Mouse (Mus musculus) neural tube, embryonic 11.5 days (tissue): Measurements from ENCODE around the gene Lef1. TPM values are rescaled to one million over a fixed set of nuclear protein-coding genes. Genes with fewer than 3 reads are reported as not detected.
A peak's percentile ranks its signal among the peaks of the same experiment; 100 is the strongest.

Experiments used
- ATAC-seq: fragments of 200-750 bp; cut with Nextera tagmentation; 2 replicates; pipeline ENCODE4 v1.8.0; 2017; ENCODE audit warnings: moderate number of reproducible peaks, mild to moderate bottlenecking, moderate TSS enrichment, moderate library complexity; ENCODE audit not compliant: insufficient read depth, low FRiP score, low TSS enrichment
- DNase-seq: peaks from one replicate; pipeline ENCODE4 v3.0.0-alpha.2; 2015; ENCODE audit warnings: low spot score
- H3K27ac ChIP-seq: fragments of 300-500 bp; sonication (generic); 2 replicates; pipeline ENCODE4 v1.5.1; 2014; ENCODE audit warnings: low read depth, mild to moderate bottlenecking, low read length
- H3K27me3 ChIP-seq: fragments of 300-500 bp; sonication (generic); 2 replicates; pipeline ENCODE4 v1.6.1; 2014; ENCODE audit warnings: mild to moderate bottlenecking, low read length, mixed read lengths; ENCODE audit not compliant: control insufficient read depth, insufficient read depth
- H3K36me3 ChIP-seq: fragments of 300-500 bp; sonication (generic); 2 replicates; pipeline ENCODE4 v1.6.1; 2014; ENCODE audit warnings: mild to moderate bottlenecking, low read length, moderate library complexity, mixed read lengths; ENCODE audit not compliant: control insufficient read depth, insufficient read depth
- H3K4me1 ChIP-seq: fragments of 300-500 bp; sonication (generic); 2 replicates; pipeline ENCODE4 v1.6.1; 2014; ENCODE audit warnings: low read length, mixed read lengths; ENCODE audit not compliant: control insufficient read depth, insufficient read depth
- H3K4me2 ChIP-seq: fragments of 300-500 bp; sonication (generic); 2 replicates; pipeline ENCODE4 v1.6.1; 2014; ENCODE audit warnings: low read depth, mild to moderate bottlenecking, moderate library complexity
- H3K4me3 ChIP-seq: fragments of 300-500 bp; sonication (generic); 2 replicates; pipeline ENCODE4 v1.5.1; 2014; ENCODE audit warnings: low read depth, low read length
- H3K9ac ChIP-seq: fragments of 300-500 bp; sonication (generic); 2 replicates; pipeline ENCODE4 v1.6.1; 2014; ENCODE audit warnings: mild to moderate bottlenecking, low read length
- H3K9me3 ChIP-seq: fragments of 300-500 bp; sonication (generic); 2 replicates; pipeline ENCODE4 v1.6.1; 2016; ENCODE audit warnings: low read length; ENCODE audit not compliant: control insufficient read depth
- WGBS: fragments of 180-500 bp; shearing (Covaris S2); extraction: QIAGEN DNeasy Blood & Tissue Kit; methylation state at CpG from one replicate; pipeline ENCODE4 v1.1.7; 2014; 5-methylcytosine and 5-hydroxymethylcytosine counted together
- polyA plus RNA-seq: library from polyadenylated mRNA; unstranded; fragments of >200 nt; fragmentation: Nextera tagmentation; extraction: Ambion mirVana; gene quantifications from 2 replicates; pipeline ENCODE4 v1.2.1, GENCODE M21; 2014

Gene Lef1
- polyA plus RNA-seq, 1 experiment from 2014 or later: 24.7 TPM

- H3K4me1 ChIP-seq: peaks cover 16% of the 10 kb centered on the region
- no peak overlapping the region for H3K27ac ChIP-seq
- H3K36me3 ChIP-seq: no peaks in the 10 kb centered on the region
- H3K9me3 ChIP-seq: no peaks in the 10 kb centered on the region
- H3K4me2 ChIP-seq: peak overlapping the region; percentile 95
- WGBS: under 1% methylated on average over 59 of the region's 59 CpGs
- peaks cover 34% of the 10 kb centered on the region for H3K27me3 ChIP-seq
- DNase-seq: peak; percentile 61
- H3K9ac ChIP-seq: peak overlapping the region; percentile 72
- peak; percentile 32; the same call in 1 of the 2 replicates for ATAC-seq
- H3K4me3 ChIP-seq: peak overlapping the region; percentile 56
Measured at GRCm38 (mm10) chr3:131111151-131111850, 1.0 kb downstream of the Lef1 start.

GRCm38 (mm10) chr3:131111851-131112572, 1.7 kb downstream of the Lef1 start:
- no peaks in the 10 kb centered on the region for H3K36me3 ChIP-seq
- no peak overlapping the region for H3K27ac ChIP-seq
- peaks cover 16% of the 10 kb centered on the region for H3K4me1 ChIP-seq
- H3K27me3 ChIP-seq: peaks cover 28% of the 10 kb centered on the region
- under 1% methylated on average over 68 of the region's 69 CpGs for WGBS
- peak overlapping the region; percentile 72 for H3K9ac ChIP-seq
- ATAC-seq (peak; percentile 39), DNase-seq (peak; percentile 79)
- peak overlapping the region; percentile 95 for H3K4me2 ChIP-seq
- no peaks in the 10 kb centered on the region for H3K9me3 ChIP-seq
- H3K4me3 ChIP-seq: peak overlapping the region; percentile 56

GRCm38 (mm10) chr3:131112573-131112955, 2.3 kb downstream of the Lef1 start:
- no peak overlapping the region for H3K27ac ChIP-seq
- WGBS: 0% methylated on average over 7 of the region's 7 CpGs
- ATAC-seq (no peak), DNase-seq (no peak)
- no peak overlapping the region for H3K9ac ChIP-seq
- peaks cover 23% of the 10 kb centered on the region for H3K27me3 ChIP-seq
- H3K4me2 ChIP-seq: peak overlapping the region; percentile 95
- no peaks in the 10 kb centered on the region for H3K36me3 ChIP-seq
- H3K4me1 ChIP-seq: peaks cover 14% of the 10 kb centered on the region
- peak overlapping the region; percentile 56 for H3K4me3 ChIP-seq
- no peaks in the 10 kb centered on the region for H3K9me3 ChIP-seq

DNA sequence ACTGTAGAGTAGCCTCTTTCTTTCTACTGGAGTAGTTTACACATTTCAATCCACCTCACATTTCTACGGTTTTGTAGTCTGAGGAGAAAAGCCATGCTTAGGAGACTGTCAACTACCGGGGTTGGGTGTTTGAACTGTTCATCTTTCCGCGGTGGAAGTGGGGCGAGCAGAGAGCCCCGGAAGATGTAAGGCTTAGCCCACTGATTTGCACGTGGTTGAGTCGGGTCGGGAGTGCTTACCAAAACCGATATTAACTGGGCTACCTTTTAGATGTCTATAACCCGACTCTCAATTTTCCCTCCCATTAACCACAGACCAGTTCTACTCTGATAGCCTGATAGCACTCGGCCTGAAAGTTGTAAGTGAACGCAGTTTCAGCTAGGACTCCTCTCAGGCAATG, 2.8 kb downstream of the Lef1 start:
- Histone ChIP-seq H3K4me2 (peak overlapping the region; percentile 95), H3K27ac (no peak overlapping the region), H3K9me3 (no peaks in the 10 kb centered on the region), H3K9ac (no peak overlapping the region), H3K27me3 (peaks cover 18% of the 10 kb centered on the region), H3K4me3 (peak overlapping the region; percentile 56), H3K36me3 (no peaks in the 10 kb centered on the region), H3K4me1 (peaks cover 12% of the 10 kb centered on the region; the same call in 1 of the 2 replicates)
- DNase-seq (no peak), ATAC-seq (no peak)
- WGBS: 2% methylated on average over 13 of the region's 13 CpGs

DNA sequence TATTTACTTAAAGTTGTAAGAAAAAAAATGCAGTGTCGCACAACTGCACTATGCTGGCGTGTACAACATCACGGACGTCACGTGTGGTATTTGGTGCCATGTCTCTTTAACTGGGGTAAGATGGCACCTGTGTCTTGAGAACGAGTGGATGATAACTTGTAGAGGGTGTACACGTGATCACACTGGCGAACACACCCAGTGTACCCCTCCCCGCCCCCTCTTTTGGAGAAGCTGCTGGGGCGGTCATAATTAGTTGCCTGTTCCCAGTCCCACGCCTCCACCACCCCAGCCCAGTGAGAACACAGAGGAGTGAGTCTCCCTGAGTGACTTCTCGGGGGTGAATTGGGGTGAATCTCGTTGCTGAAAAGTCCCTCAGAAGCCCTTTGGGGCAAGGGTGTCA, 5.8 kb downstream of the Lef1 start:
- no peak for DNase-seq
- H3K4me3 ChIP-seq: no peak overlapping the region
- WGBS: 80% methylated on average over 13 of the region's 13 CpGs

DNA sequence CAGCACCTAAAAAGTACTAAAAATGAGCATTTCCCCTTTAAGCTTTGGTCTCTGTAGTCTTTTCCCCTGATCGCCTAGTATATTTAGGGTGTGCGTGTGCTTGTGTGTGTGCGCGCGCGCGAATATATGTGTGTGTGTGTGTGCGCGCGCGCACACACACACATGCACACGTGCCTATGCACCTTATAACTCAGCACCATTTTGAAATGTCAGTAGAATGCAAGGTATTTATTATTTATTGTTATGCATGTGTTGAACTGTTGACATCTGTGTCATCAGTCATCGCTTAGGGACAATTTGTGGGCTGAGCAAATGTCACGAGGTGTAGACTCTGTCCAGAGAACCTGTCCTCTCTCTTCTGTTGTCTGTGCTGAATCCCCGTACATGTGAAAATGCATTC, 7.1 kb downstream of the Lef1 start:
- Histone ChIP-seq H3K36me3 (no peaks in the 10 kb centered on the region), H3K9ac (no peak overlapping the region), H3K4me3 (no peak overlapping the region), H3K4me2 (no peak overlapping the region), H3K4me1 (peaks cover 5% of the 10 kb centered on the region; the same call in 1 of the 2 replicates), H3K9me3 (no peaks in the 10 kb centered on the region), H3K27ac (no peak overlapping the region), H3K27me3 (peaks cover 3% of the 10 kb centered on the region; the same call in 1 of the 2 replicates)
- no peak for ATAC-seq
- DNase-seq: no peak
- WGBS: 85% methylated on average over 15 of the region's 15 CpGs

More for the DNA sequence above, 5.8 kb downstream of the Lef1 start:
- H3K36me3 ChIP-seq: no peaks in the 10 kb centered on the region
- H3K27me3 ChIP-seq: peaks cover 5% of the 10 kb centered on the region; the same call in 1 of the 2 replicates
- H3K4me1 ChIP-seq: peaks cover 5% of the 10 kb centered on the region; the same call in 1 of the 2 replicates
- no peak overlapping the region for H3K4me2 ChIP-seq
- no peak for ATAC-seq
- H3K9me3 ChIP-seq: no peaks in the 10 kb centered on the region
- no peak overlapping the region for H3K27ac ChIP-seq
- no peak overlapping the region for H3K9ac ChIP-seq

- no peak for ATAC-seq
- no peaks in the 10 kb centered on the region for H3K36me3 ChIP-seq
- peaks cover 2% of the 10 kb centered on the region; the same call in 1 of the 2 replicates for H3K4me1 ChIP-seq
- DNase-seq: no peak
- H3K27ac ChIP-seq: no peak overlapping the region
- peaks cover 3% of the 10 kb centered on the region; the same call in 1 of the 2 replicates for H3K27me3 ChIP-seq
- H3K4me3 ChIP-seq: no peak overlapping the region
- 44% methylated on average over 3 of the region's 3 CpGs for WGBS
- no peak overlapping the region for H3K9ac ChIP-seq
- H3K4me2 ChIP-seq: no peak overlapping the region
- H3K9me3 ChIP-seq: no peaks in the 10 kb centered on the region
Measured at GRCm38 (mm10) chr3:131117883-131118282, 7.6 kb downstream of the Lef1 start.

DNA sequence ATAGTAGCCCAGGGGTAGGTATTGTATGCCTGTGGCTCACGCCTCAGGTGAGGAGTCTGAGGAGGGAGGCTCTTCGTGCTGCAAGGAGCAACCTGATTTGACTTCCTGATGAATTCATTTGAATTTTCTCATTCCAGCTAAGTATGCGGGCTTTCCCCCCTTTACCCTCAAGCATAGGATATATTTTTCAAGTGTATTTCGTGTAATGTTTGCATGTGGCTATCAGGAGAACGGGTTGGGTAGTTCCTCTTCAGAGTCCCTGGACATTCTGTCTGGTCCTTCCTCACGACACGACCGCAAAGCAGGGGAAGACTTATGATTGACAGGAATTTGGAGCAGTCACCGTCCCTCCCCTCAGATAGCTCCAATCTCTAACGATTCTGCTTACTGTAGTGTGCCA, 9.2 kb downstream of the Lef1 start:
- Histone ChIP-seq H3K27me3 (no peaks in the 10 kb centered on the region), H3K4me2 (no peak overlapping the region), H3K9me3 (no peaks in the 10 kb centered on the region), H3K9ac (no peak overlapping the region), H3K4me3 (no peak overlapping the region), H3K36me3 (no peaks in the 10 kb centered on the region), H3K27ac (no peak overlapping the region), H3K4me1 (no peaks in the 10 kb centered on the region)
- ATAC-seq: no peak
- no peak for DNase-seq
- 83% methylated on average over 10 of the region's 10 CpGs for WGBS
